Mouse (Mus musculus) CH12.LX (cell line): ENCODE measurements at regions not wholly inside any gene's neighbourhood (a gene's known extent, or its start where the extent isn't known, plus 50 kb on each side); places are given as distances from the start of the nearest gene placed in this dataset.

Experiments used
- CHD1 ChIP-seq: IDR thresholded peaks from 2 replicates; pipeline ENCODE4 v1.6.1; 2012; ENCODE audit warnings: low read depth, low read length, improper control_type of control experiment, inconsistent platforms
- CTCF ChIP-seq, 2 experiments: IDR thresholded peaks in 1 of 2; conservative IDR thresholded peaks in 1 of 2; 2 replicates each; pipeline ENCODE4 v1.5.1; 2011 to 2012; ENCODE audit warnings: low read depth in 2 of 2, low read length in 2 of 2, improper control_type of control experiment in 1 of 2, inconsistent platforms in 1 of 2, mild to moderate bottlenecking in 1 of 2, moderate library complexity in 1 of 2
- E2F4 ChIP-seq: IDR thresholded peaks from 2 replicates; pipeline ENCODE4 v1.6.1; 2011; ENCODE audit warnings: low read depth, low read length, improper control_type of control experiment; ENCODE audit not compliant: insufficient replicate concordance
- EP300 ChIP-seq: IDR thresholded peaks from 2 replicates; pipeline ENCODE4 v1.6.1; 2011; ENCODE audit warnings: low read length, improper control_type of control experiment
- ETS1 ChIP-seq: conservative IDR thresholded peaks from 2 replicates; pipeline ENCODE4 v1.6.1; 2012; ENCODE audit warnings: low read depth, mild to moderate bottlenecking, inconsistent platforms, low read length, improper control_type of control experiment, moderate library complexity
- GABPA ChIP-seq: IDR thresholded peaks from 2 replicates; pipeline ENCODE4 v1.6.1; 2012; ENCODE audit warnings: low read depth, low read length, improper control_type of control experiment, inconsistent platforms; ENCODE audit not compliant: insufficient replicate concordance
- MAX ChIP-seq: IDR thresholded peaks from 2 replicates; pipeline ENCODE4 v1.6.1; 2011; ENCODE audit warnings: low read length, improper control_type of control experiment
- MXI1 ChIP-seq: IDR thresholded peaks from 2 replicates; pipeline ENCODE4 v1.6.1; 2011; ENCODE audit warnings: mild to moderate bottlenecking, low read depth, low read length, improper control_type of control experiment
- MYC ChIP-seq: IDR thresholded peaks from 2 replicates; pipeline ENCODE4 v1.6.1; 2011; ENCODE audit warnings: low read depth, mild to moderate bottlenecking, improper control_type of control experiment, low read length
- POLR2A ChIP-seq: IDR thresholded peaks from 2 replicates; pipeline ENCODE4 v1.6.1; 2011; ENCODE audit warnings: low read depth, mild to moderate bottlenecking, improper control_type of control experiment, low read length
- SMC3 ChIP-seq: IDR thresholded peaks from 2 replicates; pipeline ENCODE4 v1.6.1; 2011; ENCODE audit warnings: low read depth, low read length, improper control_type of control experiment
- UBTF ChIP-seq: IDR thresholded peaks from 2 replicates; pipeline ENCODE4 v1.6.1; 2012; ENCODE audit warnings: low read depth, mild to moderate bottlenecking, inconsistent platforms, low read length, improper control_type of control experiment, moderate library complexity

- no peak for TF ChIP-seq UBTF
- TF ChIP-seq CTCF (conservative IDR thresholded peaks at IDR 0.05 in 1 of 2, IDR thresholded peaks at IDR 0.05 in 1 of 2; ENCODE audit: low read depth in 2 of 2, low read length in 2 of 2) = no peak
- TF ChIP-seq EP300 = no peak
- no peak for TF ChIP-seq E2F4
- no peak for TF ChIP-seq POLR2A
- no peak for TF ChIP-seq MAX
- no peak for TF ChIP-seq MYC
- TF ChIP-seq ETS1 = no peak
- TF ChIP-seq GABPA = no peak
- no peak for TF ChIP-seq MXI1
- TF ChIP-seq SMC3 = no peak
- TF ChIP-seq CHD1 = no peak
Observed at GRCm38 (mm10) chr10:95739421-95739820, 66.2 kb upstream of the Anapc15-ps start.
